Mouse (Mus musculus) liver, adult 10 weeks (tissue): ENCODE results near the gene Kera. TPM values are rescaled to one million over a fixed set of nuclear protein-coding genes. Genes with fewer than 3 reads are reported as not detected.

Experiments used
- polyA plus RNA-seq: library from polyadenylated mRNA; stranded (reverse); fragments of 350-450 nt; fragmentation: Illumina TruSeq; extraction: RNeasy Lipid Tissue Mini Kit (QIAGEN cat#74804); gene quantifications from one replicate; pipeline ENCODE4 v1.2.3, GENCODE M21; 2014; ENCODE audit warnings: low read depth, low replicate concordance

The Kera gene
- polyA plus RNA-seq: not detected

GRCm38 (mm10) chr10:97606579-97606978 is at the start of gene Kera:
Kera (plus strand) TSS chr10:97606879.

GRCm38 (mm10) chr10:97564957-97565856 is 41.5 kb upstream of the Kera start, which contains the start of gene Lum:
Lum (plus strand) TSS chr10:97565128.

GRCm38 (mm10) chr10:97643768-97644167 is 37.1 kb downstream of the Kera start, which contains the start of gene Epyc:
Epyc (plus strand) TSS chr10:97644068.

Other genes with a start within 250 kb of the Kera start
- gene Dcn, start 127.3 kb upstream of the Kera start, polyA plus RNA-seq: 326 TPM
- 23.4 TPM for gene Lum, start 41.8 kb upstream of the Kera start, polyA plus RNA-seq
- gene Epyc, start 37.2 kb downstream of the Kera start, polyA plus RNA-seq: not detected
- not detected for gene Ccer1, start 86.2 kb downstream of the Kera start, polyA plus RNA-seq
- not detected for gene C030005K15Rik, start 119.9 kb downstream of the Kera start, polyA plus RNA-seq